Mouse (Mus musculus): ENCODE measurements at regions not wholly inside any gene's neighbourhood (a gene's known extent, or its start where the extent isn't known, plus 50 kb on each side); places are given as distances from the start of the nearest gene placed in this dataset.

DNA sequence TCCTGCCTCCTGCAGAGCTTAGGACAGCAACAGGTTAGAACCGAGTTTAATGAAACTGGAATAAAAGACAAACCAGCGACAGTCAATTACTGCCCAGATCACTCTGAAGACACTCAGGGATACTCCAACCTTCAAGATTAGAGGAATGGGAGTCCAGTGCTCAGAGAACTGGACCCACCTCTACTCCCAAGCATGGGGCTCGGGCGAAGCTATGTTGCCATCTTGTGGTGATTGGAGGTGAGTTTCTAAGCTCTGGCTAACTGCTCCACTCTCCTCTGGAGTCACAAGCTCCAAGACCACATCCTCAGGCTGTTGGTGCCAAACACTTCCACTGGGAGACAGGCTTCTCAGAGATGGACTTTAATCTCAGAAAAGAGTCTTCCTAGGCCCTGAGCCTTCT lies 158.6 kb downstream of the Cdc5l start:
- no peak overlapping the region for H3K9ac ChIP-seq (ENCODE audit: low read length)
- H3K9me3 ChIP-seq (ENCODE audit: control insufficient read depth, low read length): peaks cover 8% of the 10 kb centered on the region
- no peak overlapping the region for H3K4me2 ChIP-seq (ENCODE audit: low read length)
- H3K36me3 ChIP-seq (ENCODE audit: control insufficient read depth, insufficient read depth, low read length): no peaks in the 10 kb centered on the region
- 59% methylated on average over 4 of the region's 4 CpGs for WGBS
- ATAC-seq (ENCODE audit: insufficient number of reproducible peaks, insufficient read depth, low FRiP score, low read depth): no peak
- H3K4me1 ChIP-seq (ENCODE audit: control insufficient read depth in 2 of 2, insufficient read depth in 2 of 2, low read length in 2 of 2): peaks cover 0 to 2% of the 10 kb centered on the region in 2 experiments; a peak in 1 of 4 replicates
- no peak overlapping the region for H3K4me3 ChIP-seq (ENCODE audit: control insufficient read depth in 1 of 2, insufficient read depth in 1 of 2, low read depth in 1 of 2, low read length in 2 of 2)
- H3K27me3 ChIP-seq (ENCODE audit: control insufficient read depth, insufficient read depth, low read length): no peaks in the 10 kb centered on the region
- H3K27ac ChIP-seq (replicated peaks in 1 of 2; ENCODE audit: control insufficient read depth in 1 of 2, insufficient read depth in 1 of 2, low read depth in 2 of 2, low read length in 2 of 2): no peak overlapping the region

DNA sequence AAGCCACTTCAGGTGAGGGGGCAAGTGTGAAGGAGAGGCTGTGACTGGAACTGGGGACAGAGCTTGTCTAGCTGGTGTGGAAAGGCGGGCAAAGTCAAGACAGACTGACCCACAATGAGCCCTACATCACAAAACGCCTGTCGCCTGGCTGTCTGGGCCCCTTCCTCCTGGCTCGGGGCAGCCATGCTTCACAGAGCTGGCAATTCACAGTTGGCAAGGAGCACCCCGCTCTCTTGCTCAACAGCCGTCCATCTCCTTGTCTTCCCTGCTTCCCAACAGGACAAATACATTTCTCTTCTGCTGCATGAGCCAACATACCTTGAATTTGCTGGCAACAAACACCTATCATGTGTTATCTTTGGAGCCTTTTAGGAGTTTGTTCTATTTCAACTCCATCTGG lies 166.8 kb downstream of the Cdc5l start:
- peaks cover 7% of the 10 kb centered on the region for H3K9me3 ChIP-seq (ENCODE audit: control insufficient read depth, low read length)
- H3K27ac ChIP-seq (replicated peaks in 1 of 2; ENCODE audit: control insufficient read depth in 1 of 2, insufficient read depth in 1 of 2, low read depth in 2 of 2, low read length in 2 of 2): no peak overlapping the region
- H3K9ac ChIP-seq (ENCODE audit: low read length): no peak overlapping the region
- no peaks in the 10 kb centered on the region for H3K36me3 ChIP-seq (ENCODE audit: control insufficient read depth, insufficient read depth, low read length)
- H3K4me2 ChIP-seq (ENCODE audit: low read length): no peak overlapping the region
- H3K4me1 ChIP-seq (ENCODE audit: control insufficient read depth in 2 of 2, insufficient read depth in 2 of 2, low read length in 2 of 2): no peaks in the 10 kb centered on the region
- no peak overlapping the region for H3K4me3 ChIP-seq (ENCODE audit: control insufficient read depth in 1 of 2, insufficient read depth in 1 of 2, low read depth in 1 of 2, low read length in 2 of 2)
- no peaks in the 10 kb centered on the region for H3K27me3 ChIP-seq (ENCODE audit: control insufficient read depth, insufficient read depth, low read length)
- ATAC-seq (ENCODE audit: insufficient number of reproducible peaks, insufficient read depth, low FRiP score, low read depth): no peak
- 70% methylated on average over 6 of the region's 6 CpGs for WGBS

DNA sequence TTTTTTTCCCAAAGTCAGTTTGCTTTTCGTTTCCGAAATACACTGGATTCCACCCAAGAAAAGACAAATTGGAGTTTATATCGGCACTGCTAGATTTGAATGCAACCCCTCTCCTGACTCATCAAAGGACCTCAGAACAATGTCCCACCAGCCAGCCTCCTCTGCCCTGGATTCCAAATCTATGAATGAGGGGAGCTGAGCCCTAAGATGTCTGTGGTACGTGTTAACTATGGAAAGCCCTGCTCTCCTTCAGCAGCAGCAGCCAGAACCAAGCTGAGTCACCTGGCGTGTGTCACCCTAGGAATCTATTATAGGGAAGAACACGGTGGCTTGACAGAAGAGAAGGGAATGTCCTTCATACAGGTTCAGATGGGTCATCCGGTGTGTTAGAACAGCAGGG lies 167.9 kb downstream of the Cdc5l start:
- H3K36me3 ChIP-seq (ENCODE audit: control insufficient read depth, insufficient read depth, low read length): no peaks in the 10 kb centered on the region
- no peak overlapping the region for H3K27ac ChIP-seq (replicated peaks in 1 of 2; ENCODE audit: control insufficient read depth in 1 of 2, insufficient read depth in 1 of 2, low read depth in 2 of 2, low read length in 2 of 2)
- no peak overlapping the region for H3K9ac ChIP-seq (ENCODE audit: low read length)
- no peaks in the 10 kb centered on the region for H3K27me3 ChIP-seq (ENCODE audit: control insufficient read depth, insufficient read depth, low read length)
- WGBS: 74% methylated on average over 7 of the region's 7 CpGs
- no peak for ATAC-seq (ENCODE audit: insufficient number of reproducible peaks, insufficient read depth, low FRiP score, low read depth)
- H3K4me3 ChIP-seq (ENCODE audit: control insufficient read depth in 1 of 2, insufficient read depth in 1 of 2, low read depth in 1 of 2, low read length in 2 of 2): no peak overlapping the region
- no peak overlapping the region for H3K4me2 ChIP-seq (ENCODE audit: low read length)
- H3K4me1 ChIP-seq (ENCODE audit: control insufficient read depth in 2 of 2, insufficient read depth in 2 of 2, low read length in 2 of 2): no peaks in the 10 kb centered on the region
- H3K9me3 ChIP-seq (ENCODE audit: control insufficient read depth, low read length): no peaks in the 10 kb centered on the region

DNA sequence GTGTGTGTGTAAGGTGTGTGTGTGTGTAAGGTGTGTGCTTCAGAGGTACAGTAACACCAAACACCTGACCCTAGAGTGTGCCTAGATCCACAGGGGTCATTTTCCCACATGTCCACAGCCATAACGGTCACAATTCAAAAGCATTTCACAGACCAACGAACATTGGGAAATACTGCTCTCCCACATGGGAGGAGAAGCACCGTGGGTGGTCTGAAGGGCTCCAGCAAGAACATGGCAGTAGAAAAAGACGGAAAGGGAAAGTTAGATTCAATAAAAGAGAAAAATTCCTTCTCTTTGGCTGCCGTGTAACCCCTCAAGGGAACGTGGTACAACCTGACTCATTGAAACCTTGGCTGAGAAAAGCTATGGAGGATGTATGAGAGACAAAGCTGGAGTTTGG lies 169.1 kb downstream of the Cdc5l start:
- 81% methylated on average over 6 of the region's 6 CpGs for WGBS
- Histone ChIP-seq H3K4me3 (ENCODE audit: control insufficient read depth in 1 of 2, insufficient read depth in 1 of 2, low read depth in 1 of 2, low read length in 2 of 2) (no peak overlapping the region), H3K9ac (ENCODE audit: low read length) (no peak overlapping the region), H3K36me3 (ENCODE audit: control insufficient read depth, insufficient read depth, low read length) (no peaks in the 10 kb centered on the region), H3K27ac (replicated peaks in 1 of 2; ENCODE audit: control insufficient read depth in 1 of 2, insufficient read depth in 1 of 2, low read depth in 2 of 2, low read length in 2 of 2) (no peak overlapping the region), H3K9me3 (ENCODE audit: control insufficient read depth, low read length) (no peaks in the 10 kb centered on the region), H3K4me1 (ENCODE audit: control insufficient read depth in 2 of 2, insufficient read depth in 2 of 2, low read length in 2 of 2) (no peaks in the 10 kb centered on the region), H3K4me2 (ENCODE audit: low read length) (no peak overlapping the region), H3K27me3 (ENCODE audit: control insufficient read depth, insufficient read depth, low read length) (no peaks in the 10 kb centered on the region)
- no peak for ATAC-seq (ENCODE audit: insufficient number of reproducible peaks, insufficient read depth, low FRiP score, low read depth)

DNA sequence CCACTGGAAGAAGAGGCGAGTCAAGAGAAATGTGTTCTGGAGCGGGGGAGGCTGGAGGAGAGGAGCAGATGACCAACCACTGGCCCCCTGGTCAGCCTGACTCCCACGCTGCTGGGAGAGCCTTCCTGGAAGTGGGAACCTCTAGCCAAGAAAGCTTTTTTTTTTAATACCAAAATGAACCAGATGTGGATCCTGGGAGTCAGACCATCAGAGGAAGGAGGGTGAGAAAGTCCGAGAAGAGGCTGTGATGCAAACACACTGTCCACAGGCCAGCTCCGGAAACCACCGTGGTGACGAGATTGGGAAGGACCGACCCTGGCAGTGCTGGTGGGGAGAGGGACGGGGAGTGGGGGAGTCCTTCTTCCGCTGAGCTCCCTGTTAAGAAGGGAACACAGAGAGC lies 173.1 kb downstream of the Cdc5l start:
- Histone ChIP-seq H3K9me3 (ENCODE audit: control insufficient read depth, low read length) (no peaks in the 10 kb centered on the region), H3K4me3 (ENCODE audit: control insufficient read depth in 1 of 2, insufficient read depth in 1 of 2, low read depth in 1 of 2, low read length in 2 of 2) (no peak overlapping the region), H3K4me1 (ENCODE audit: control insufficient read depth in 2 of 2, insufficient read depth in 2 of 2, low read length in 2 of 2) (no peaks in the 10 kb centered on the region), H3K36me3 (ENCODE audit: control insufficient read depth, insufficient read depth, low read length) (no peaks in the 10 kb centered on the region), H3K9ac (ENCODE audit: low read length) (no peak overlapping the region), H3K27ac (replicated peaks in 1 of 2; ENCODE audit: control insufficient read depth in 1 of 2, insufficient read depth in 1 of 2, low read depth in 2 of 2, low read length in 2 of 2) (no peak overlapping the region), H3K4me2 (ENCODE audit: low read length) (no peak overlapping the region), H3K27me3 (ENCODE audit: control insufficient read depth, insufficient read depth, low read length) (no peaks in the 10 kb centered on the region)
- ATAC-seq (ENCODE audit: insufficient number of reproducible peaks, insufficient read depth, low FRiP score, low read depth): no peak
- 77% methylated on average over 10 of the region's 10 CpGs for WGBS

DNA sequence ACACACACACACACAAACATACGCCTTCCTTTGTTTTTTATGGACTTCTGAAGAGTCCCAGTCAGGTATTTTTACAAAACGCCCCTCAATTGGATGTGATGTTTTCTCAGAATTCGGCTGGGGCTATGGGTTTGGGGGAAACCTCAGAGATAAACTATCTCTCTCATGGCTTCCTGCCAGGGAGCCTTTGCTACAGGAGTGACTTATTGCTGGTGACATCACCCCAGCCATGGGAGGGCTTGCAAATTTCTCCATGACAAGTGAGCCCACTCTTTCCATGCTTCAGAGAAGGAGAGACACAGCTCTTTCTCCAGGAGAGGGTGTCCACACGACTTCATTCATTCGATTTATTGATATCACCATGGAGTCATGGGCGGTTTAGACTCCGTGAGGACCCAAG lies 175.5 kb downstream of the Cdc5l start:
- H3K9ac ChIP-seq (ENCODE audit: low read length): no peak overlapping the region
- no peak overlapping the region for H3K27ac ChIP-seq (replicated peaks in 1 of 2; ENCODE audit: control insufficient read depth in 1 of 2, insufficient read depth in 1 of 2, low read depth in 2 of 2, low read length in 2 of 2)
- no peak overlapping the region for H3K4me2 ChIP-seq (ENCODE audit: low read length)
- ATAC-seq (ENCODE audit: insufficient number of reproducible peaks, insufficient read depth, low FRiP score, low read depth): no peak
- no peaks in the 10 kb centered on the region for H3K36me3 ChIP-seq (ENCODE audit: control insufficient read depth, insufficient read depth, low read length)
- H3K9me3 ChIP-seq (ENCODE audit: control insufficient read depth, low read length): no peaks in the 10 kb centered on the region
- WGBS: 62% methylated on average over 7 of the region's 7 CpGs
- H3K4me1 ChIP-seq (ENCODE audit: control insufficient read depth in 2 of 2, insufficient read depth in 2 of 2, low read length in 2 of 2): no peaks in the 10 kb centered on the region
- no peak overlapping the region for H3K4me3 ChIP-seq (ENCODE audit: control insufficient read depth in 1 of 2, insufficient read depth in 1 of 2, low read depth in 1 of 2, low read length in 2 of 2)
- H3K27me3 ChIP-seq (ENCODE audit: control insufficient read depth, insufficient read depth, low read length): no peaks in the 10 kb centered on the region

DNA sequence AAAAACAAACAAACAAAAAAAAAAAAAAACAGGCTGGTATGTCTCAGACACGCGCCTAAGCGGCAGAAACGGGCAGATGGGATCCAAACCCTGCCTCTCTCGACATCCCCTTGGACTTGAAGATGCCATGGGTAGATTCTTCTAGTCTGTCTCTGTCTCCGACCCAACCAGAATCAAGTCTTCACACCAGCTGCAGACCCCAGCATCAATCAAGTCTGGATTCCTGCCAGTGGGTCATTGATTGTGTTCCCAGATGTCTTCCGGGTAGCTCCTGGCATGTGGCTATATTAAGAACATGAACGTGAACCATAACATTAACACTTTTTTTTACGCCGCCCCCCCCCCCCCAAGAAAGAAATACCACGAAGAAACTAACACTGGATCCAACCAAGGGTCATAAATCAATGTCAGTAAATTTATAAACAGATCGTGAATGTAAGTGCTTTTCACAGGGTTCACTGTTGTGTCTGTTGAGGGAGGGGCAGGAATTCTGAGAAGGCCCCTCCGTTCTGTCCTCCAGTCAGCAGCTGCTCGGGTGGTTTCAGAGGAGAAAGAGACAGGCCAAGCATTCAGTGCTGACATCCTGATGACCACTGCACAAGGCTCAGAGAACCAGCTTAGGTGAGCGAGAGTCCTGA lies 180.8 kb downstream of the Cdc5l start:
- 57% methylated on average over 15 of the region's 15 CpGs for WGBS
- Histone ChIP-seq H3K9ac (ENCODE audit: low read length) (no peak overlapping the region), H3K9me3 (ENCODE audit: control insufficient read depth, low read length) (no peaks in the 10 kb centered on the region), H3K4me2 (ENCODE audit: low read length) (no peak overlapping the region), H3K27ac (replicated peaks in 1 of 2; ENCODE audit: control insufficient read depth in 1 of 2, insufficient read depth in 1 of 2, low read depth in 2 of 2, low read length in 2 of 2) (no peak overlapping the region), H3K36me3 (ENCODE audit: control insufficient read depth, insufficient read depth, low read length) (no peaks in the 10 kb centered on the region), H3K4me3 (ENCODE audit: control insufficient read depth in 1 of 2, insufficient read depth in 1 of 2, low read depth in 1 of 2, low read length in 2 of 2) (no peak overlapping the region), H3K4me1 (ENCODE audit: control insufficient read depth in 2 of 2, insufficient read depth in 2 of 2, low read length in 2 of 2) (no peaks in the 10 kb centered on the region), H3K27me3 (ENCODE audit: control insufficient read depth, insufficient read depth, low read length) (no peaks in the 10 kb centered on the region)
- ATAC-seq (ENCODE audit: insufficient number of reproducible peaks, insufficient read depth, low FRiP score, low read depth): no peak

DNA sequence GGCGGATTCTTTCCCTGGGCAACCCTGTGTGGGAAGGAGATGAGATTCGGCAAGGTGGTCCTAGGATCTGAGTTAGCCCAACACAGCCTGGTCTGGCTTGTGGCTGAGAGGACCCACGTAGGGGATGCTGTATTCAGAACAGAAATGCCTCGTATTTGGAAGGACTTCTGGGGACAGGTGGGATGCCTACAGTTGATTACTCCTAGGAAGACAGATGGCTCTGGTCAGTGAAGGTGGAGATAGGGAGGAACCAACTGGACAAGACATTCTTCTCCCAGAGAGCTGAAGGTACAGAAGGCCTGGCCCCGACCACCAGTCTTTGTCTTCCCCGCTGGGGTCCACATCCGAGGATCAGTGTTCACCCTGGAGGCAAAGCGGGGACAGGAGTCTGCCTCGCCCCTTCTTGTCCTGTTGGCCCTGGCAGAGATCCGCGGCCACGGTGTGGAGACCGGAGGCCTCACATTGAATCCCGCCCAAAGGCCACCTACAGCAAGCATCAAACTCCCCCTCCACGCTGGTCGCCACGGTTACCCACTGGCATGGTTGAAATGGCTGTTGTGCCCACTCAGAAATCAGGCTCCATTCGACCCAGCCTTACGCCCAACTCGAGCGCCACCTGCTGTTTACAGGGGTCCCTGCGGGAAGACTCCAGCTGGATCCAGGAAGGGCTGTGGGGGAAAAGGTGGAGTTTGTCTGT lies 182.4 kb downstream of the Cdc5l start:
- Histone ChIP-seq H3K9ac (ENCODE audit: low read length) (no peak overlapping the region), H3K9me3 (ENCODE audit: control insufficient read depth, low read length) (no peaks in the 10 kb centered on the region), H3K27me3 (ENCODE audit: control insufficient read depth, insufficient read depth, low read length) (no peaks in the 10 kb centered on the region), H3K36me3 (ENCODE audit: control insufficient read depth, insufficient read depth, low read length) (no peaks in the 10 kb centered on the region), H3K4me3 (ENCODE audit: control insufficient read depth in 1 of 2, insufficient read depth in 1 of 2, low read depth in 1 of 2, low read length in 2 of 2) (no peak overlapping the region), H3K4me2 (ENCODE audit: low read length) (peak overlapping the region; percentile 48), H3K4me1 (ENCODE audit: control insufficient read depth in 2 of 2, insufficient read depth in 2 of 2, low read length in 2 of 2) (no peaks in the 10 kb centered on the region), H3K27ac (replicated peaks in 1 of 2; ENCODE audit: control insufficient read depth in 1 of 2, insufficient read depth in 1 of 2, low read depth in 2 of 2, low read length in 2 of 2) (no peak overlapping the region)
- no peak for ATAC-seq (ENCODE audit: insufficient number of reproducible peaks, insufficient read depth, low FRiP score, low read depth)
- WGBS: 28% methylated on average over 22 of the region's 22 CpGs
